Mouse (Mus musculus) thymus, postnatal 25 days (tissue): ENCODE data around the gene Senp3.
A peak's percentile ranks its signal among the peaks of the same experiment; 100 is the strongest.

ENCODE experiments used
- DNase-seq: peaks from one replicate; pipeline ENCODE4 v3.0.0; 2022

Senp3 gene

GRCm38 (mm10) chr11:69680136-69680855 is 1.6 kb downstream of the Senp3 start:
- no peak for DNase-seq

- DNase-seq, result no peak
These were observed 2.7 kb downstream of the Senp3 start for GRCm38 (mm10) chr11:69679144-69679543.

GRCm38 (mm10) chr11:69672211-69672706 is 9.6 kb downstream of the Senp3 start, which contains the start of gene Eif4a1:
Gene Eif4a1 (minus strand): TSS chr11:69672423.
- peak; percentile 100 for DNase-seq

- no peak for DNase-seq
These were observed 10.2 kb downstream of the Senp3 start for GRCm38 (mm10) chr11:69671726-69672124.

GRCm38 (mm10) chr11:69670786-69671725 is 10.8 kb downstream of the Senp3 start:
- DNase-seq, result peak; percentile 96

- no peak for DNase-seq
These were observed 15.2 kb downstream of the Senp3 start for GRCm38 (mm10) chr11:69666665-69667005.

GRCm38 (mm10) chr11:69665961-69666664 is 15.8 kb downstream of the Senp3 start, which contains the start of gene Cd68:
Gene Cd68 (minus strand): TSS chr11:69666153.
- no peak for DNase-seq

- DNase-seq, result no peak
These were observed 16.4 kb downstream of the Senp3 start for GRCm38 (mm10) chr11:69665457-69665960.

GRCm38 (mm10) chr11:69664841-69665240 is 17.0 kb downstream of the Senp3 start:
- DNase-seq, result no peak

- DNase-seq, result no peak
These were observed 18.1 kb downstream of the Senp3 start for GRCm38 (mm10) chr11:69663795-69664194.

- DNase-seq, result no peak
These were observed 18.8 kb downstream of the Senp3 start for GRCm38 (mm10) chr11:69662967-69663671.

GRCm38 (mm10) chr11:69662213-69662966 is 19.5 kb downstream of the Senp3 start, which contains the start of gene Mpdu1:
Gene Mpdu1 (minus strand): TSS chr11:69662642.
- DNase-seq, result peak; percentile 94

GRCm38 (mm10) chr11:69661221-69661881 is 20.5 kb downstream of the Senp3 start:
- no peak for DNase-seq

- no peak for DNase-seq
These were observed 24.4 kb downstream of the Senp3 start for GRCm38 (mm10) chr11:69657462-69657881.

- peak; percentile 70 for DNase-seq
These were observed 25.0 kb downstream of the Senp3 start for GRCm38 (mm10) chr11:69656617-69657461.

- no peak for DNase-seq
These were observed 25.8 kb downstream of the Senp3 start for GRCm38 (mm10) chr11:69656065-69656455.

- DNase-seq, result no peak
These were observed 26.4 kb downstream of the Senp3 start, which contains the start of gene Sox15 for GRCm38 (mm10) chr11:69655264-69656064. Gene Sox15 (plus strand): TSS chr11:69655314.

GRCm38 (mm10) chr11:69654760-69655159 is 27.1 kb downstream of the Senp3 start:
- DNase-seq, result no peak

GRCm38 (mm10) chr11:69653399-69653798 is 28.5 kb downstream of the Senp3 start:
- no peak for DNase-seq
